Mouse (Mus musculus): ENCODE results near the gene Arhgap21. TPM values are rescaled to one million over a fixed set of nuclear protein-coding genes. Genes with fewer than 3 reads are reported as not detected.
A peak's percentile ranks its signal among the peaks of the same experiment; 100 is the strongest.

Arhgap21 gene
- total and polyA plus RNA-seq, 3 experiments, result 21.1 to 64.9 (median 25.9) TPM

DNA sequence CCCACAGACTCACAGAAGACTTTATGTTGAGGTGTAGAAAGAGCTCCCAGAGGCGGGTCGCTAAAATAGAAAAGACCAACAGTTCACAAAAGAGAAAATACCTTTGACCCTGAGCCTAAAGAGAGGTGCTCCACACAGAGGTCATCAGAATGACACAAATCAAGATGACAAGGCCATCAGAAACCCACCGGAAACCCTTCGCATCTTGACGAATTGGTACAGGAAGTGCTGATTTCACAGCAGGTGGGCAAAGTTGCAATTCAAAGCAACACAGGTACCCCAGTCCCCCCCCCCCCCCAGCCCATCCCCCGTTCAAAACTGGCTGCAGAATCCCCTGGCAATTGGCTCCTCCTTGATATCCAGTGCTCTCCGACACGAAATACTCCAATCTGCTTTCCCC is 10.0 kb upstream of the Arhgap21 start:
- ATAC-seq (ENCODE audit: extremely low read depth, insufficient number of reproducible peaks, low FRiP score, poor library complexity, severe bottlenecking), result no peak
- Histone ChIP-seq H3K27me3 (ENCODE audit: insufficient read depth, low read length) (peaks cover 12% of the 10 kb centered on the region), H3K9me3 (replicated peaks) (no peaks in the 10 kb centered on the region), H3K36me3 (replicated peaks) (no peaks in the 10 kb centered on the region), H3K4me3 (ENCODE audit: low read depth, low read length) (no peak overlapping the region), H3K4me1 (ENCODE audit: insufficient read depth, low read depth, low read length) (no peaks in the 10 kb centered on the region)
- DNase-seq (ENCODE audit: low spot score), result no peak
- TF ChIP-seq GATA2 (IDR thresholded peaks at IDR 0.05; ENCODE audit: borderline replicate concordance, low read depth, low read length) (no peak), GATA1 (IDR thresholded peaks at IDR 0.05; ENCODE audit: borderline replicate concordance, low read length) (no peak), CTCF (IDR thresholded peaks at IDR 0.05; ENCODE audit: low read depth, low read length) (no peak), POLR2AphosphoS5 (IDR thresholded peaks at IDR 0.05; ENCODE audit: insufficient replicate concordance, low read depth, low read length) (no peak), TAL1 (conservative IDR thresholded peaks at IDR 0.05; ENCODE audit: low read depth, low read length) (no peak)

DNA sequence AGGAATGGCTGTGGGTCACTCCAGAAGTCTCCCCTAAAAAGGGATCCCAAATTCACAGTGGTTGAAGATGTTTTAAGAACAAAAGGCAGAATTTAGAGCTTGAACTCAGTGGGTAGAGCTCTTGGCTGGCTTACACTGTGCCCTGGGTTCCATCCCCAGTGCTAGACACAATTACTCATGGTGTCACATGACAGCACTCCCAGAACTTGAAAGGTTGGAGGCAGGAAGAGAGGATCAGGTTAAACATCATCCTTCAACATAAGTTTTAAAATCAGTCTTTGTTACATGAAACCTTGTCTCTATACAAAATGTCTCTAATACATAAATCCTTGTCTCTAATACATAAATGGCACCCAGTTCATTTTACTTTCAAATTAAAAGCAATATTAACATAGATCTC is 8.4 kb upstream of the Arhgap21 start:
- DNase-seq (ENCODE audit: low spot score), result no peak

DNA sequence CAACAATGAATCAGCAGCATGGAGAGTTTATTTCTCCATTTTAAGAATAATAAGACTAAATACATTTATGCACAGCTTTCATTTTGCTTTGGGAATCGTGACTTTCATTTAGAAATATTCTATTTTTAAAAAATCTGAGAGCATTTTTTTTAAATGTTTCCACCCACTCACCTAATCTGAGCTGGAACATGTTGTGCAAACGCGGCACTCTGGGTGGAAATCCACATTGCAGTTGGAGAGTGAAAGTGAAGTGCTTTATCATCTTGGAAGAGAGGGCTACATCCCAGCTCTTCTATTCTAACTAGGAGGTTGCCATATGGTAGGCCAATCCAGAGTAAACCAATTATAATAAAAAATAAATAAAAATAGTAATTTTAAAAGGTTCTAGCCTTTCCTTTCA is 4.8 kb upstream of the Arhgap21 start:
- no peak for ATAC-seq (ENCODE audit: extremely low read depth, insufficient number of reproducible peaks, low FRiP score, poor library complexity, severe bottlenecking)
- H3K4me3 ChIP-seq (ENCODE audit: low read depth, low read length), result no peak overlapping the region
- DNase-seq (ENCODE audit: low spot score), result no peak

More for the DNA sequence above, 8.4 kb upstream of the Arhgap21 start:
- H3K9me3 ChIP-seq (replicated peaks), result no peaks in the 10 kb centered on the region
- H3K4me1 ChIP-seq (ENCODE audit: insufficient read depth, low read depth, low read length), result no peaks in the 10 kb centered on the region
- no peak for ATAC-seq (ENCODE audit: extremely low read depth, insufficient number of reproducible peaks, low FRiP score, poor library complexity, severe bottlenecking)
- TF ChIP-seq GATA2 (IDR thresholded peaks at IDR 0.05; ENCODE audit: borderline replicate concordance, low read depth, low read length), result no peak
- TF ChIP-seq POLR2AphosphoS5 (IDR thresholded peaks at IDR 0.05; ENCODE audit: insufficient replicate concordance, low read depth, low read length), result no peak
- no peak overlapping the region for H3K4me3 ChIP-seq (ENCODE audit: low read depth, low read length)
- H3K27me3 ChIP-seq (ENCODE audit: insufficient read depth, low read length), result peaks cover 9% of the 10 kb centered on the region
- no peaks in the 10 kb centered on the region for H3K36me3 ChIP-seq (replicated peaks)

DNA sequence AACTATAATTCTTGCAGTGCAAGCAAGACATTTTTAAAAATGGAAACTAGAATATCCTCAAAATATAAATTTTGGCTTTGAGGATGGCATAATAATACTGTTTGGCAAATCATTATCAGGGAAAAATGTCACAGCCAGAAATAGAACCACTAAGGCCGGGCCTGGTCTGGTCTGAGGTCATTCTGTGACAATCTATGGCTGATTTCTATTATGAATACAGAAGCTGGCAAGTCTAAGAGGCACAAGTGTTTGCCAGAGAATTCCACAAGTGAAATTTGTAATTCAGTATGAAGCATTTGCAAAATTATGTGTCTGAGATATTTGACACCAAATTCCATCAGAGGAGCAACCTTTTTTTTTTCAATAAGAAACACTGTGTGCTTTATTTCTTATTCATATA is 3.5 kb upstream of the Arhgap21 start:
- Histone ChIP-seq H3K36me3 (replicated peaks) (peaks cover 1% of the 10 kb centered on the region), H3K27me3 (ENCODE audit: insufficient read depth, low read length) (peaks cover 3% of the 10 kb centered on the region), H3K4me1 (ENCODE audit: insufficient read depth, low read depth, low read length) (peaks cover 17% of the 10 kb centered on the region), H3K4me3 (ENCODE audit: low read depth, low read length) (no peak overlapping the region), H3K9me3 (replicated peaks) (no peaks in the 10 kb centered on the region)
- TF ChIP-seq TAL1 (conservative IDR thresholded peaks at IDR 0.05; ENCODE audit: low read depth, low read length) (no peak), POLR2AphosphoS5 (IDR thresholded peaks at IDR 0.05; ENCODE audit: insufficient replicate concordance, low read depth, low read length) (no peak), GATA2 (IDR thresholded peaks at IDR 0.05; ENCODE audit: borderline replicate concordance, low read depth, low read length) (no peak), GATA1 (IDR thresholded peaks at IDR 0.05; ENCODE audit: borderline replicate concordance, low read length) (no peak), CTCF (IDR thresholded peaks at IDR 0.05; ENCODE audit: low read depth, low read length) (no peak)
- DNase-seq (ENCODE audit: low spot score) (no peak), ATAC-seq (ENCODE audit: extremely low read depth, insufficient number of reproducible peaks, low FRiP score, poor library complexity, severe bottlenecking) (no peak)

More for the DNA sequence above, 4.8 kb upstream of the Arhgap21 start:
- Histone ChIP-seq H3K27me3 (ENCODE audit: insufficient read depth, low read length) (peaks cover 3% of the 10 kb centered on the region), H3K9me3 (replicated peaks) (no peaks in the 10 kb centered on the region), H3K36me3 (replicated peaks) (no peaks in the 10 kb centered on the region), H3K4me1 (ENCODE audit: insufficient read depth, low read depth, low read length) (peaks cover 13% of the 10 kb centered on the region)
- TF ChIP-seq GATA2 (IDR thresholded peaks at IDR 0.05; ENCODE audit: borderline replicate concordance, low read depth, low read length) (no peak), POLR2AphosphoS5 (IDR thresholded peaks at IDR 0.05; ENCODE audit: insufficient replicate concordance, low read depth, low read length) (no peak), TAL1 (conservative IDR thresholded peaks at IDR 0.05; ENCODE audit: low read depth, low read length) (no peak), GATA1 (IDR thresholded peaks at IDR 0.05; ENCODE audit: borderline replicate concordance, low read length) (no peak), CTCF (IDR thresholded peaks at IDR 0.05; ENCODE audit: low read depth, low read length) (no peak)

DNA sequence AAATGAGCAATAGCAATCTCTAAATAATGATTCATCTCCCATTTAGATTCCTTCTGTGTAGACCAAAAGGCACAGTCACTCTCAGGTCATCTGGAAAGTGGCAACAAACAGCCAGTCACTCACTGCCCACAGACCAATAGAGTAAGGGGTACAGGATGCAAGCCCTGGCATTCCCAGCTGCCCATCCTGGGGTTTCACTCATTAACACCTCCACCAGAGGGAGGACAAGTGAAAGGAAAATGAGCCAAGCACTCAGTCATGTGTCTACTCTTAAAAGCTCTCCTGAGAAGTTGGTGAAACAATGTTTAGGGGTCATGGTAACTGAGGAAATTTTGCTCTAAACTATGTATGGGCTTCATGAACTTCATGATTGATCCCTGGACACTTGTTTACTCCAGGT is 2.9 kb upstream of the Arhgap21 start:
- TF ChIP-seq GATA1 (IDR thresholded peaks at IDR 0.05; ENCODE audit: borderline replicate concordance, low read length) (no peak), POLR2AphosphoS5 (IDR thresholded peaks at IDR 0.05; ENCODE audit: insufficient replicate concordance, low read depth, low read length) (no peak), CTCF (IDR thresholded peaks at IDR 0.05; ENCODE audit: low read depth, low read length) (no peak), GATA2 (IDR thresholded peaks at IDR 0.05; ENCODE audit: borderline replicate concordance, low read depth, low read length) (no peak), TAL1 (conservative IDR thresholded peaks at IDR 0.05; ENCODE audit: low read depth, low read length) (no peak)
- Histone ChIP-seq H3K36me3 (replicated peaks) (peaks cover 6% of the 10 kb centered on the region), H3K27me3 (ENCODE audit: insufficient read depth, low read length) (peaks cover 3% of the 10 kb centered on the region), H3K4me3 (ENCODE audit: low read depth, low read length) (no peak overlapping the region), H3K4me1 (ENCODE audit: insufficient read depth, low read depth, low read length) (peaks cover 23% of the 10 kb centered on the region), H3K9me3 (replicated peaks) (no peaks in the 10 kb centered on the region)
- DNase-seq (ENCODE audit: low spot score), result no peak
- no peak for ATAC-seq (ENCODE audit: extremely low read depth, insufficient number of reproducible peaks, low FRiP score, poor library complexity, severe bottlenecking)

DNA sequence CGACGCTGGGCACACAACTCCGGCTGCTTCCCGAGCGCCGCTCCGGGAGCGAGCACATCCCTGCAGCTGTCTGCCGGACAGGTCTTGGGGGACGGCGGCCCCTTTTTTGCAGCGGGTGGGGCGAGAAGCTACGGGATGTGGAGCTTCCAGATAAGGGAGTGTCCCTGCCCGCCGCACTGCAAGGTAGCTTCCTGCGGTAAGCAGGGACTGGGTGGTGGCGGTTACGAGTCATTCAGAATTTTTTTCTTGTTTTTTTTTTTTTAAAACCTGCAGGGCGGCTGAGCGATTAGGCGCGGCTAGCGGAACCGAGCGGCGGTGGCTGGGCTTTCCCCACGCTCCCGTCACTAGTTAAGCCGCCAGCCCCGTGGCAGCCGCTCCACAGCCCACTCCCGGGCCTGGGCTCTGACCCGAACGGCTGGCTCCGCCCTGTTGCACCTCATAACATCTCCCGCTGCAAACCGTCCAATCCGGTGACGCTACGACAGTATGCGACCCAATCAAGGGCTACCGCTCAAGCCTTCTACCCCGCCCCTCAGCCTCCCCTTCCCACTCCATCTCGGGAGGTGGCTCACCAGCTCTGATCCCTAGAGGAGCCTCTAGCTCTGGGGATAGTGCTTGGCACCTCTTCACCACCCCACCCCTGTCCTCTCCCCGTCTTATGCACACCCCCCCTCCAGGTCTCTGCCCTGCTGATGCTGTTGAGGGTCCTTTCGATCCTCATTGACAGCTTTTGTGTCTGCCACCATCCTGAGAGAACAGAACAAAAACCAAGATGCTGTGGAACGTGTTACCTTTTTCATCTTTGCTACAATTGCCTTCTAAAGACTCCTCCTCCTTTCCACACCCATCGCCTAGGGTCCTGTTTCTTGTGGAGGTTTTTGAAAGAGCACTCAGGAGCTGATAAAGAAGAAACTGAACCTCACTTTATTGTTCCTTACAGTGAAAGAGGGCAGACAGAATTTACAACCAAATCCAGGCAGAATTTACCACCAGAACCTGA is 820 bp upstream of the Arhgap21 start:
- H3K27me3 ChIP-seq (ENCODE audit: insufficient read depth, low read length), result no peaks in the 10 kb centered on the region
- peaks cover 36% of the 10 kb centered on the region for H3K4me1 ChIP-seq (ENCODE audit: insufficient read depth, low read depth, low read length)
- no peaks in the 10 kb centered on the region for H3K9me3 ChIP-seq (replicated peaks)
- no peak for TF ChIP-seq GATA2 (IDR thresholded peaks at IDR 0.05; ENCODE audit: borderline replicate concordance, low read depth, low read length)
- peak; percentile 90 for DNase-seq (ENCODE audit: low spot score)
- H3K4me3 ChIP-seq (ENCODE audit: low read depth, low read length), result peak overlapping the region; percentile 82
- peaks cover 8% of the 10 kb centered on the region for H3K36me3 ChIP-seq (replicated peaks)
- ATAC-seq (ENCODE audit: extremely low read depth, insufficient number of reproducible peaks, low FRiP score, poor library complexity, severe bottlenecking), result peak; percentile 96

Data from G1E (cell line).